Mouse (Mus musculus): ENCODE data around the gene Ska3. TPM values are rescaled to one million over a fixed set of nuclear protein-coding genes. Genes with fewer than 3 reads are reported as not detected.
"Not testable (repeated sequence)": the region's sequence is repeated elsewhere in the genome, so short reads cannot be mapped to it uniquely, and the experiment has no call there.

Ska3 gene
- polyA plus RNA-seq (2016; fragmentation: Nextera tagmentation; extraction: Ambion mirVana), result 28.6 and 30.1 TPM in 2 replicates

DNA sequence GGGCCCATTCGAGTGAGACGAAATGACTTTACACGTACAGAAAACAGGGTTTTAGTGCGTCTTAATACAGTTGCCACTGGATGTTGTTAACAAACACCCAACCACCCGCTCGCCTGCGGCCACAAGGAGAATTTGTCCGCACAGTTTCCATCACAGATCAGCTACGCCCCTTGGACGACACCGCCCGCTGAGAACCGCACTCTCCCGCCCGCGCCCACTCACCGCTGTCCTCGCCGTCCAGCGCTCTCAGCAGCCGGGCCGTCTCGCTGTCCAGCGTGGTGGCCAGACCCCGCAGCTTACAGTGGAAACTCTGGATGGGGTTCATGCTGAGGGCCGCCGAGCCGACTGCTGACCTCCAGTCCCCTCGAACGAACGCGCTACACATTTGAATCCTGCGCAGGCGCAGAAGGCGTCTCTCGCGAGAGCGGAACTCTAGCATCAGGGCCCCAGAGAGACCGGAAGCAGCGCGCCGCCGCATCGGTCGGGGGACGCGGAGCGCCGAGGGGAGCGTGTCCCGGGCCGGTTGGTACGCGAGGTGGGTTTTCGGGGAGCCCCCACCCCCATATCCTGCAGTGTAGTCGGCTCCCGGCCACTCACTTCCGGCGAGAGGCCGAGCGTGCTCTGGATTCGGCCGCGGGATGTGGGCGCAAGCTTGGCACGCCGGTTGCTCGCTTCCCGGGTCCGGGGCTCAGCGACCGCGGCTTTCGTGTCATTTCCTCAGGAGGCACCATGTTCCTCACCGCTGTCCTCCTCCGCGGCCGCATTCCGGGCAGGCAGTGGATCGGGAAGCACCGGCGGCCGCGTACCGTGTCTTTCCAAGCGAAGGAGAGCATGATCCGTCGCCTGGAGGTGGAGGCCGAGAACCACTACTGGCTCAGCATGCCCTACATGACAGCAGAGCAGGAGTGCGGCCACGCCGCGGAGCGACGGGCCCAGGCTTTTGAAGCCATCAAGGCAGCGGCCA is at the start of gene Ska3, which contains the start of gene Mrpl57:
Gene Ska3 (minus strand): TSS at position 398 of the 964 bp plus-strand sequence.
Gene Mrpl57 (plus strand): TSS at position 447 of the 964 bp plus-strand sequence.
- under 1% methylated on average over 96 of the region's 96 CpGs for WGBS (ENCODE audit: insufficient replicate concordance)
- H3K27me3 ChIP-seq (replicated peaks), result no peaks in the 10 kb centered on the region
- peak within 1 kb of the TSS; percentile 91 for H3K27ac ChIP-seq
- H3K4me1 ChIP-seq, result peaks cover 38% of the 10 kb centered on the region
- H3K36me3 ChIP-seq, result peaks cover 44% of the 10 kb centered on the region
- peak within 1 kb of the TSS; percentile 86 for H3K4me3 ChIP-seq
- ATAC-seq, result peak; percentile 94
- peak within 1 kb of the TSS; percentile 86 for H3K4me2 ChIP-seq
- H3K9ac ChIP-seq, result peak within 1 kb of the TSS; percentile 89
- no peaks in the 10 kb centered on the region for H3K9me3 ChIP-seq (replicated peaks)

- Histone ChIP-seq H3K4me1 (peaks cover 11% of the 10 kb centered on the region), H3K36me3 (peaks cover 15% of the 10 kb centered on the region; the same call in 1 of the 2 replicates), H3K4me3 (no peak overlapping the region), H3K9ac (no peak overlapping the region), H3K27me3 (replicated peaks) (no peaks in the 10 kb centered on the region), H3K9me3 (replicated peaks) (no peaks in the 10 kb centered on the region), H3K27ac (no peak overlapping the region), H3K4me2 (no peak overlapping the region)
- ATAC-seq, result no peak
- 78% methylated on average over 3 of the region's 3 CpGs for WGBS (ENCODE audit: insufficient replicate concordance)
Observed at GRCm38 (mm10) chr14:57866676-57867276, 40.8 kb upstream of the Ska3 start.

GRCm38 (mm10) chr14:57865256-57865655 is 39.3 kb upstream of the Ska3 start:
- WGBS (ENCODE audit: insufficient replicate concordance), result 42% methylated on average over 3 of the region's 3 CpGs
- Histone ChIP-seq H3K9me3 (replicated peaks) (no peaks in the 10 kb centered on the region), H3K4me3 (no peak overlapping the region), H3K9ac (no peak overlapping the region), H3K27ac (no peak overlapping the region), H3K4me1 (peaks cover 16% of the 10 kb centered on the region), H3K36me3 (peaks cover 19% of the 10 kb centered on the region; the same call in 1 of the 2 replicates), H3K4me2 (no peak overlapping the region), H3K27me3 (replicated peaks) (no peaks in the 10 kb centered on the region)
- no peak for ATAC-seq

GRCm38 (mm10) chr14:57863129-57863528 is 37.1 kb upstream of the Ska3 start:
- Histone ChIP-seq H3K27ac (no peak overlapping the region), H3K36me3 (peaks cover 13% of the 10 kb centered on the region; the same call in 1 of the 2 replicates), H3K27me3 (replicated peaks) (no peaks in the 10 kb centered on the region), H3K9ac (no peak overlapping the region), H3K4me3 (no peak overlapping the region), H3K4me2 (no peak overlapping the region), H3K9me3 (replicated peaks) (no peaks in the 10 kb centered on the region), H3K4me1 (peaks cover 16% of the 10 kb centered on the region)
- WGBS (ENCODE audit: insufficient replicate concordance), result 62% methylated on average over 2 of the region's 2 CpGs
- ATAC-seq, result no peak

DNA sequence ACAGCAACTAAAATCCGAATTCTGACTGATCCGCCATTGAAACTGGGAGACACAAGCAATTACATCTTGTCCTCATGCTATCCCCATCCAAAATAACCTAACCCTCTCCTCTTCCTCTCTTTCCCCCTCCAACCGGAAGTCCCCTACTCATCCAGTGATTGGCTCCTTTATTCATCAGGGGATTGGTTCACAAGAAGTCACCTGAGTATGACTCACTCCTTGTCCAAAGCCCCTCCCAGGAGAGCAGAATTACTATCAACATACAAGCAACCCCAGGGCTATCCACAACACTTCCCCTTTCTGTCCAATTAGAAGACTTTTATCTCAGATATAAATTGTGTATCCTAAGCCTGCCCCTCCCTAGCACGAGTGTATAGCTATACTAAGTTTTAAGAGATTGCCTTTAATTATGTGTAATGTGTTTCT is 36.0 kb upstream of the Ska3 start:
- no peak overlapping the region for H3K4me2 ChIP-seq
- no peak overlapping the region for H3K9ac ChIP-seq
- no peak overlapping the region for H3K27ac ChIP-seq
- WGBS (ENCODE audit: insufficient replicate concordance), result 59% methylated on average over 4 of the region's 4 CpGs
- ATAC-seq, result peak; percentile 49; the same call in 1 of the 2 replicates
- H3K9me3 ChIP-seq (replicated peaks), result no peaks in the 10 kb centered on the region
- peaks cover 11% of the 10 kb centered on the region for H3K4me1 ChIP-seq
- peaks cover 13% of the 10 kb centered on the region; the same call in 1 of the 2 replicates for H3K36me3 ChIP-seq
- H3K4me3 ChIP-seq, result no peak overlapping the region
- H3K27me3 ChIP-seq (replicated peaks), result no peaks in the 10 kb centered on the region

DNA sequence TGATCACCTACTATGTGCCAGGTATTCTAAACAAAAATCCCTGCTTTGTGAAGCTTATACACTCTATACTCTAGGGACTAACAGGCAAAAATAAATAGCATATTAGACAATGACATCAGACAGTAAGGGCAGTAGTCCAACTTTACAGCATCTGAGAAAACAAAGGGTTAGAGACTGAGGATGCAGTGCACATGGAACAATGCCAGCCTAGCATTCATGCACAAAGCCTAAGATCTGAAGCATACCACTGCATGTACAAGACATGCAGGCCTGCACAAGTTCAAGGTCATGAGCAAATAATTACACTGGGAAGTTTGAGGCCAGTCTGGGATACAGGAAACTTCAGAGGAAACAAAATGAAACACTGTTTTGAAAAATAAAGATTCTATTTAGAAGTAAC is 33.5 kb upstream of the Ska3 start:
- peaks cover 19% of the 10 kb centered on the region; the same call in 1 of the 2 replicates for H3K36me3 ChIP-seq
- H3K4me1 ChIP-seq, result peaks cover 8% of the 10 kb centered on the region; the same call in 1 of the 2 replicates
- H3K27me3 ChIP-seq (replicated peaks), result no peaks in the 10 kb centered on the region
- H3K4me2 ChIP-seq, result no peak overlapping the region
- no peak for ATAC-seq
- H3K9me3 ChIP-seq (replicated peaks), result no peaks in the 10 kb centered on the region
- H3K27ac ChIP-seq, result no peak overlapping the region
- no peak overlapping the region for H3K4me3 ChIP-seq
- H3K9ac ChIP-seq, result no peak overlapping the region

DNA sequence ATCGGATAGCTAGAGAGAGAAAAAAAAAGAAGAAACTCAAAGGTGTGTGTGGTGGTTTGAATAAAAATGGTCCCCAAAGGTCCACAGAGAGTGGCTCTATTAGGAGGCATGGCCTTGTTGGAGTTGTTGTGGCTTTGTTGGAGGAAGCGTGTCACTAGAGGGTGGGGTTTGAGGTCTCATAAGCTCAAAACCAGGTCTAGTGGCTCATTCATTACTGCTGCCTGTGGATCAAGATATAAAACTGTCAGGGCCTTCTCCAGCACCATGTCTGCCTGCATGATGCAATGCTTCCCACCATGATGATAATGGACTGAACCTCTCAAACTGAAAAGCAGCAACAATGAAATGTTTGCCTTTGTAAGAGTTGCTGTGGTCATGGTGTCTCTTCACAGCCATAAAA is 32.6 kb upstream of the Ska3 start:
- Histone ChIP-seq H3K9me3 (replicated peaks) (no peaks in the 10 kb centered on the region), H3K36me3 (peaks cover 19% of the 10 kb centered on the region; the same call in 1 of the 2 replicates), H3K4me3 (no peak overlapping the region), H3K4me2 (no peak overlapping the region), H3K9ac (no peak overlapping the region), H3K27ac (no peak overlapping the region), H3K27me3 (replicated peaks) (no peaks in the 10 kb centered on the region), H3K4me1 (peaks cover 8% of the 10 kb centered on the region; the same call in 1 of the 2 replicates)
- 73% methylated on average over 2 of the region's 2 CpGs for WGBS (ENCODE audit: insufficient replicate concordance)
- ATAC-seq, result no peak

- H3K27ac ChIP-seq; H3K9ac ChIP-seq; H3K4me1 ChIP-seq; H3K4me2 ChIP-seq; H3K4me3 ChIP-seq; ATAC-seq; H3K27me3 ChIP-seq (replicated peaks); H3K9me3 ChIP-seq (replicated peaks): not testable (repeated sequence)
- peaks cover 15% of the 10 kb centered on the region; the same call in 1 of the 2 replicates for H3K36me3 ChIP-seq
Observed at GRCm38 (mm10) chr14:57856037-57856436, 30.1 kb upstream of the Ska3 start.

DNA sequence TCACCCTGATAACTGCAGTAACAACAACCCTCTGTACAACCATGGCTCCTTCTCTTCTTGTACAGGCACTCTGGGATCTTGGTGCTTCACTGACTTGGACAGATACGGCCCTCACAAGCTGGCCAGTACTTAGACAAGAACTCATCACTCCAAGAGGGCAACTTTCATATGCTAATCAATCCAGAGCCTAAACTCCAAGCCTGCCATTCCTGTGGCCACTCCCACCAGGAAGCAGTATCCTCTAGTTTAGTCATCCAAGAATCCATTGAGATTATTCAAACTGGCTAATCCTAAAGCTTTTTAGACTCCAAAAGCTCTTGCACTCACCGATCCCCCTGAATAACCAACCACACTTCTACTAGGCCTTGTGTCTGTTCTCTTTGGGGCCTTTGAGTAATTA is 27.0 kb upstream of the Ska3 start:
- no peak overlapping the region for H3K9ac ChIP-seq
- H3K4me2 ChIP-seq, result no peak overlapping the region
- H3K4me1 ChIP-seq, result peaks cover 8% of the 10 kb centered on the region; the same call in 1 of the 2 replicates
- no peaks in the 10 kb centered on the region for H3K27me3 ChIP-seq (replicated peaks)
- no peak overlapping the region for H3K4me3 ChIP-seq
- peaks cover 11% of the 10 kb centered on the region; the same call in 1 of the 2 replicates for H3K36me3 ChIP-seq
- no peaks in the 10 kb centered on the region for H3K9me3 ChIP-seq (replicated peaks)
- ATAC-seq, result no peak
- WGBS (ENCODE audit: insufficient replicate concordance), result 82% methylated on average over 2 of the region's 2 CpGs
- no peak overlapping the region for H3K27ac ChIP-seq

DNA sequence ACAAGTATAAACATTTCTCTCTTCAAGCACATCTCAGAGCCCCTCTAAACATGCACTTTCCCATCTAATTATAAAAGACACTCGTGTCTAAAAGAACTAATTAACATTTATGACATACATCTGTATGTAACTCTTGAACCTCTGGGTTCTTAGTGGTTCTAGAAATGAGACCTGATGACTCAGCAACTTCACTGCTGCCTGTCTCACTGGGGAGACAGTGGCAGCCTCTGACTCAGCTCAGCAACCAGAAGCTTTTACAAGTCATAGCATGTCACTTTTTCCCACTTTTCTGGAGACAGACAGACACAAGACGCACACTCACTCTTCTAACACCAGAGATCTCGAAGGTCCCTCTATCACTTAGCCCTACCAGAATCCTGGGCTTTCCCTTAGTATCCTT is 24.3 kb upstream of the Ska3 start:
- ATAC-seq, result no peak
- H3K9ac ChIP-seq, result no peak overlapping the region
- H3K4me2 ChIP-seq, result no peak overlapping the region
- no peaks in the 10 kb centered on the region for H3K9me3 ChIP-seq (replicated peaks)
- H3K36me3 ChIP-seq, result 0 out of 2 replicates have a peak, but pooled peaks cover 3% of the 10 kb centered on the region
- no peak overlapping the region for H3K27ac ChIP-seq
- 70% methylated on average over 3 of the region's 3 CpGs for WGBS (ENCODE audit: insufficient replicate concordance)
- H3K27me3 ChIP-seq (replicated peaks), result no peaks in the 10 kb centered on the region
- peaks cover 8% of the 10 kb centered on the region; the same call in 1 of the 2 replicates for H3K4me1 ChIP-seq
- no peak overlapping the region for H3K4me3 ChIP-seq

DNA sequence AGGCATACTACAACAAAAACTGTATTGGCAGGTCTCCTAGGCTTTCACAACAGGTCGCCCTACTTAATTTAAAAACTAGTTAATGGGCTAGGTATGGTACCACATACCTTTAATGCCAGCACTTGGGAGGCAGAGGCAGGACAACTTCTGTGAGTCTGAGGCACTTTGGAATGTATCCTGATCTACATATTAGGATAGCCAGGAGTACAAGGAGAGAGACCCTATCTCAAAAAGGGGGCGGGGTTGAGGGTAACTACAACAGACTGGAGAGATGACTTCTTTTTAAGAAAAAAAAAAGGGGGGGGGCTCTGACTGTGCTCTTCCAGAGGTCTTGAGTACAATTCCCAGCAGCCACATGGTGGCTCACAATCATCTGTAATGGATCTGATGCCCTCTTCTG is 22.7 kb upstream of the Ska3 start:
- H3K4me2 ChIP-seq, result no peak overlapping the region
- H3K9ac ChIP-seq, result no peak overlapping the region
- peaks cover 6% of the 10 kb centered on the region; the same call in 1 of the 2 replicates for H3K36me3 ChIP-seq
- ATAC-seq, result no peak
- 76% methylated on average over 2 of the region's 2 CpGs for WGBS (ENCODE audit: insufficient replicate concordance)
- peaks cover 17% of the 10 kb centered on the region for H3K4me1 ChIP-seq
- H3K9me3 ChIP-seq (replicated peaks), result no peaks in the 10 kb centered on the region
- H3K27me3 ChIP-seq (replicated peaks), result no peaks in the 10 kb centered on the region
- no peak overlapping the region for H3K4me3 ChIP-seq
- no peak overlapping the region for H3K27ac ChIP-seq

- not testable (repeated sequence) for H3K36me3 ChIP-seq, H3K9ac ChIP-seq
Observed at GRCm38 (mm10) chr14:57848061-57848460, 22.1 kb upstream of the Ska3 start.

More at GRCm38 (mm10) chr14:57848061-57848460, 22.1 kb upstream of the Ska3 start:
- not testable (repeated sequence) for H3K4me2 ChIP-seq; H3K27ac ChIP-seq; ATAC-seq; H3K4me3 ChIP-seq; H3K27me3 ChIP-seq (replicated peaks); H3K9me3 ChIP-seq (replicated peaks)
- peaks cover 17% of the 10 kb centered on the region for H3K4me1 ChIP-seq
- WGBS (ENCODE audit: insufficient replicate concordance), result 75% methylated on average over 5 of the region's 5 CpGs
